Mouse (Mus musculus): ENCODE data around the gene Itln1. TPM values are rescaled to one million over a fixed set of nuclear protein-coding genes. Genes with fewer than 3 reads are reported as not detected.

The Itln1 gene
- polyA plus RNA-seq, 1 experiment from 2014 or later: 0.49 TPM

GRCm38 (mm10) chr1:171561200-171561599, 26.1 kb upstream of the Itln1 start:
- no peak for ATAC-seq (replicated peaks; ENCODE audit: extremely low read depth, insufficient read depth, low FRiP score)
- H3K36me3 ChIP-seq (ENCODE audit: control insufficient read depth, insufficient read depth): no peaks in the 10 kb centered on the region
- H3K4me1 ChIP-seq (ENCODE audit: control insufficient read depth, insufficient read depth, low read length): 0 out of 2 replicates have a peak, but pooled peaks cover 2% of the 10 kb centered on the region
- no peak overlapping the region for H3K27ac ChIP-seq (ENCODE audit: low read length)
- whole genome bisulfite sequencing: 87% methylated on average over 1 of the region's 1 CpGs
- H3K4me2 ChIP-seq (ENCODE audit: low read depth, low read length): no peak overlapping the region
- no peak overlapping the region for H3K9ac ChIP-seq (ENCODE audit: low read length)
- no peaks in the 10 kb centered on the region for H3K9me3 ChIP-seq (replicated peaks; ENCODE audit: control insufficient read depth, low read length)
- no peak overlapping the region for H3K4me3 ChIP-seq (ENCODE audit: low read length)
- H3K27me3 ChIP-seq (ENCODE audit: control insufficient read depth, insufficient read depth, low read length): no peaks in the 10 kb centered on the region

- Histone ChIP-seq H3K4me3 (ENCODE audit: low read length) (no peak overlapping the region), H3K9me3 (replicated peaks; ENCODE audit: control insufficient read depth, low read length) (no peaks in the 10 kb centered on the region), H3K4me2 (ENCODE audit: low read depth, low read length) (no peak overlapping the region), H3K27ac (ENCODE audit: low read length) (no peak overlapping the region), H3K27me3 (ENCODE audit: control insufficient read depth, insufficient read depth, low read length) (no peaks in the 10 kb centered on the region), H3K4me1 (ENCODE audit: control insufficient read depth, insufficient read depth, low read length) (0 out of 2 replicates have a peak, but pooled peaks cover 2% of the 10 kb centered on the region), H3K36me3 (ENCODE audit: control insufficient read depth, insufficient read depth) (no peaks in the 10 kb centered on the region), H3K9ac (ENCODE audit: low read length) (no peak overlapping the region)
- WGBS: 38% methylated on average over 2 of the region's 2 CpGs
- no peak for ATAC-seq (replicated peaks; ENCODE audit: extremely low read depth, insufficient read depth, low FRiP score)
Observed at GRCm38 (mm10) chr1:171560262-171560661, 25.2 kb upstream of the Itln1 start.

GRCm38 (mm10) chr1:171558898-171559297, 23.8 kb upstream of the Itln1 start, which contains the start of gene Cd244a:
Gene Cd244a, plus strand, starts transcription at chr1:171559193.
- H3K27ac ChIP-seq (ENCODE audit: low read length): no peak within 1 kb of the TSS
- H3K4me1 ChIP-seq (ENCODE audit: control insufficient read depth, insufficient read depth, low read length): peaks cover 4% of the 10 kb centered on the region
- 66% methylated on average over 4 of the region's 4 CpGs for WGBS
- H3K9me3 ChIP-seq (replicated peaks; ENCODE audit: control insufficient read depth, low read length): no peaks in the 10 kb centered on the region
- no peak within 1 kb of the TSS for H3K4me3 ChIP-seq (ENCODE audit: low read length)
- no peaks in the 10 kb centered on the region for H3K36me3 ChIP-seq (ENCODE audit: control insufficient read depth, insufficient read depth)
- H3K27me3 ChIP-seq (ENCODE audit: control insufficient read depth, insufficient read depth, low read length): no peaks in the 10 kb centered on the region
- H3K4me2 ChIP-seq (ENCODE audit: low read depth, low read length): no peak within 1 kb of the TSS
- no peak for ATAC-seq (replicated peaks; ENCODE audit: extremely low read depth, insufficient read depth, low FRiP score)
- no peak within 1 kb of the TSS for H3K9ac ChIP-seq (ENCODE audit: low read length)

- no peak overlapping the region for H3K27ac ChIP-seq (ENCODE audit: low read length)
- H3K9ac ChIP-seq (ENCODE audit: low read length): no peak overlapping the region
- no peak for ATAC-seq (replicated peaks; ENCODE audit: extremely low read depth, insufficient read depth, low FRiP score)
- no peaks in the 10 kb centered on the region for H3K9me3 ChIP-seq (replicated peaks; ENCODE audit: control insufficient read depth, low read length)
- 66% methylated on average over 6 of the region's 6 CpGs for WGBS
- H3K4me1 ChIP-seq (ENCODE audit: control insufficient read depth, insufficient read depth, low read length): peaks cover 8% of the 10 kb centered on the region
- no peak overlapping the region for H3K4me2 ChIP-seq (ENCODE audit: low read depth, low read length)
- H3K4me3 ChIP-seq (ENCODE audit: low read length): no peak overlapping the region
- no peaks in the 10 kb centered on the region for H3K27me3 ChIP-seq (ENCODE audit: control insufficient read depth, insufficient read depth, low read length)
- no peaks in the 10 kb centered on the region for H3K36me3 ChIP-seq (ENCODE audit: control insufficient read depth, insufficient read depth)
Observed at GRCm38 (mm10) chr1:171558407-171558806, 23.3 kb upstream of the Itln1 start.

GRCm38 (mm10) chr1:171556366-171556765, 21.3 kb upstream of the Itln1 start:
- WGBS: 77% methylated on average over 2 of the region's 2 CpGs
- Histone ChIP-seq H3K4me2 (ENCODE audit: low read depth, low read length) (no peak overlapping the region), H3K36me3 (ENCODE audit: control insufficient read depth, insufficient read depth) (no peaks in the 10 kb centered on the region), H3K27me3 (ENCODE audit: control insufficient read depth, insufficient read depth, low read length) (no peaks in the 10 kb centered on the region), H3K9me3 (replicated peaks; ENCODE audit: control insufficient read depth, low read length) (no peaks in the 10 kb centered on the region), H3K4me1 (ENCODE audit: control insufficient read depth, insufficient read depth, low read length) (peaks cover 13% of the 10 kb centered on the region), H3K27ac (ENCODE audit: low read length) (no peak overlapping the region), H3K9ac (ENCODE audit: low read length) (no peak overlapping the region), H3K4me3 (ENCODE audit: low read length) (no peak overlapping the region)
- no peak for ATAC-seq (replicated peaks; ENCODE audit: extremely low read depth, insufficient read depth, low FRiP score)

- peak; percentile 89 for ATAC-seq (replicated peaks; ENCODE audit: extremely low read depth, insufficient read depth, low FRiP score)
Observed at GRCm38 (mm10) chr1:171553359-171554341, 18.6 kb upstream of the Itln1 start.

GRCm38 (mm10) chr1:171552230-171552629, 17.1 kb upstream of the Itln1 start:
- Histone ChIP-seq H3K27me3 (ENCODE audit: control insufficient read depth, insufficient read depth, low read length) (no peaks in the 10 kb centered on the region), H3K27ac (ENCODE audit: low read length) (peak overlapping the region; percentile 82), H3K9me3 (replicated peaks; ENCODE audit: control insufficient read depth, low read length) (peaks cover 4% of the 10 kb centered on the region), H3K9ac (ENCODE audit: low read length) (no peak overlapping the region), H3K4me2 (ENCODE audit: low read depth, low read length) (no peak overlapping the region), H3K4me3 (ENCODE audit: low read length) (no peak overlapping the region), H3K4me1 (ENCODE audit: control insufficient read depth, insufficient read depth, low read length) (peaks cover 11% of the 10 kb centered on the region), H3K36me3 (ENCODE audit: control insufficient read depth, insufficient read depth) (no peaks in the 10 kb centered on the region)
- WGBS: 83% methylated on average over 2 of the region's 2 CpGs
- no peak for ATAC-seq (replicated peaks; ENCODE audit: extremely low read depth, insufficient read depth, low FRiP score)

More at GRCm38 (mm10) chr1:171553359-171554341, 18.6 kb upstream of the Itln1 start:
- H3K27me3 ChIP-seq (ENCODE audit: control insufficient read depth, insufficient read depth, low read length): no peaks in the 10 kb centered on the region
- H3K4me3 ChIP-seq (ENCODE audit: low read length): no peak overlapping the region
- H3K4me2 ChIP-seq (ENCODE audit: low read depth, low read length): peak overlapping the region; percentile 51
- H3K4me1 ChIP-seq (ENCODE audit: control insufficient read depth, insufficient read depth, low read length): peaks cover 11% of the 10 kb centered on the region
- H3K27ac ChIP-seq (ENCODE audit: low read length): peak overlapping the region; percentile 87
- H3K9me3 ChIP-seq (replicated peaks; ENCODE audit: control insufficient read depth, low read length): peaks cover 4% of the 10 kb centered on the region
- H3K36me3 ChIP-seq (ENCODE audit: control insufficient read depth, insufficient read depth): no peaks in the 10 kb centered on the region
- no peak overlapping the region for H3K9ac ChIP-seq (ENCODE audit: low read length)
- WGBS: 73% methylated on average over 11 of the region's 11 CpGs

- ATAC-seq (replicated peaks; ENCODE audit: extremely low read depth, insufficient read depth, low FRiP score): no peak
- 66% methylated on average over 7 of the region's 7 CpGs for WGBS
- Histone ChIP-seq H3K9ac (ENCODE audit: low read length) (no peak overlapping the region), H3K4me1 (ENCODE audit: control insufficient read depth, insufficient read depth, low read length) (peaks cover 11% of the 10 kb centered on the region), H3K27ac (ENCODE audit: low read length) (peak overlapping the region; percentile 19; the same call in 1 of the 2 replicates), H3K36me3 (ENCODE audit: control insufficient read depth, insufficient read depth) (no peaks in the 10 kb centered on the region), H3K4me2 (ENCODE audit: low read depth, low read length) (no peak overlapping the region), H3K27me3 (ENCODE audit: control insufficient read depth, insufficient read depth, low read length) (no peaks in the 10 kb centered on the region), H3K4me3 (ENCODE audit: low read length) (no peak overlapping the region), H3K9me3 (replicated peaks; ENCODE audit: control insufficient read depth, low read length) (peaks cover 4% of the 10 kb centered on the region)
Observed at GRCm38 (mm10) chr1:171551326-171551725, 16.2 kb upstream of the Itln1 start.

- Histone ChIP-seq H3K4me2 (ENCODE audit: low read depth, low read length) (no peak overlapping the region), H3K36me3 (ENCODE audit: control insufficient read depth, insufficient read depth) (no peaks in the 10 kb centered on the region), H3K9me3 (replicated peaks; ENCODE audit: control insufficient read depth, low read length) (peaks cover 6% of the 10 kb centered on the region; the same call in 1 of the 2 replicates), H3K4me3 (ENCODE audit: low read length) (no peak overlapping the region), H3K27ac (ENCODE audit: low read length) (no peak overlapping the region), H3K27me3 (ENCODE audit: control insufficient read depth, insufficient read depth, low read length) (no peaks in the 10 kb centered on the region), H3K9ac (ENCODE audit: low read length) (no peak overlapping the region), H3K4me1 (ENCODE audit: control insufficient read depth, insufficient read depth, low read length) (no peaks in the 10 kb centered on the region)
- 71% methylated on average over 1 of the region's 1 CpGs for WGBS
- ATAC-seq (replicated peaks; ENCODE audit: extremely low read depth, insufficient read depth, low FRiP score): no peak
Observed at GRCm38 (mm10) chr1:171540694-171541093, 5.6 kb upstream of the Itln1 start.
